Mouse (Mus musculus): Measurements from ENCODE around the gene Trip10. TPM values are rescaled to one million over a fixed set of nuclear protein-coding genes. Genes with fewer than 3 reads are reported as not detected.
"Not testable (repeated sequence)": the region's sequence is repeated elsewhere in the genome, so short reads cannot be mapped to it uniquely, and the experiment has no call there.

The Trip10 gene
- polyA plus RNA-seq, 1 experiment from 2014 or later, result 9.3 TPM

- no peaks in the 10 kb centered on the region for H3K36me3 ChIP-seq (replicated peaks; ENCODE audit: insufficient read depth, low read length)
- peak overlapping the region; percentile 90 for H3K4me2 ChIP-seq (ENCODE audit: low read depth, low read length)
- ATAC-seq, result peak; percentile 86
- peaks cover 25% of the 10 kb centered on the region for H3K4me1 ChIP-seq (ENCODE audit: insufficient read depth)
- peak overlapping the region; percentile 30; the same call in 1 of the 2 replicates for H3K27ac ChIP-seq (ENCODE audit: low read depth)
- H3K9ac ChIP-seq (replicated peaks), result peak overlapping the region; percentile 59
- no peaks in the 10 kb centered on the region for H3K27me3 ChIP-seq (ENCODE audit: insufficient read depth, low read length)
- WGBS (ENCODE audit: insufficient replicate concordance), result under 1% methylated on average over 53 of the region's 53 CpGs
- peak overlapping the region; percentile 62 for H3K4me3 ChIP-seq (ENCODE audit: low read depth, low read length)
- peak; percentile 90 for DNase-seq
- TF ChIP-seq CTCF (IDR thresholded peaks at IDR 0.05; ENCODE audit: low read depth) (no peak), EP300 (IDR thresholded peaks at IDR 0.05; ENCODE audit: low read depth) (no peak)
- no peaks in the 10 kb centered on the region for H3K9me3 ChIP-seq (ENCODE audit: low read length)
These were observed 26.1 kb downstream of the Trip10 start for GRCm38 (mm10) chr17:57275111-57275996.

- no peaks in the 10 kb centered on the region for H3K27me3 ChIP-seq (ENCODE audit: insufficient read depth, low read length)
- peaks cover 25% of the 10 kb centered on the region for H3K4me1 ChIP-seq (ENCODE audit: insufficient read depth)
- H3K4me3 ChIP-seq (ENCODE audit: low read depth, low read length), result peak overlapping the region; percentile 62
- ATAC-seq (peak; percentile 4; the same call in 1 of the 2 replicates), DNase-seq (no peak)
- peak overlapping the region; percentile 90 for H3K4me2 ChIP-seq (ENCODE audit: low read depth, low read length)
- no peak for TF ChIP-seq CTCF (IDR thresholded peaks at IDR 0.05; ENCODE audit: low read depth)
- TF ChIP-seq EP300 (IDR thresholded peaks at IDR 0.05; ENCODE audit: low read depth), result no peak
- H3K36me3 ChIP-seq (replicated peaks; ENCODE audit: insufficient read depth, low read length), result no peaks in the 10 kb centered on the region
- peak overlapping the region; percentile 59; the same call in 1 of the 2 replicates for H3K9ac ChIP-seq (replicated peaks)
- WGBS (ENCODE audit: insufficient replicate concordance), result 4% methylated on average over 13 of the region's 13 CpGs
- no peaks in the 10 kb centered on the region for H3K9me3 ChIP-seq (ENCODE audit: low read length)
- no peak overlapping the region; the same call in 1 of the 2 replicates for H3K27ac ChIP-seq (ENCODE audit: low read depth)
These were observed 26.7 kb downstream of the Trip10 start for GRCm38 (mm10) chr17:57275997-57276351.

GRCm38 (mm10) chr17:57276634-57277121 is 27.4 kb downstream of the Trip10 start:
- no peaks in the 10 kb centered on the region for H3K36me3 ChIP-seq (replicated peaks; ENCODE audit: insufficient read depth, low read length)
- peak overlapping the region; percentile 59 for H3K9ac ChIP-seq (replicated peaks)
- peak; percentile 68 for DNase-seq
- ATAC-seq, result 0 out of 2 replicates have a peak, but pooled peaks have one; percentile 28
- H3K4me2 ChIP-seq (ENCODE audit: low read depth, low read length), result peak overlapping the region; percentile 90
- H3K27ac ChIP-seq (ENCODE audit: low read depth), result peak overlapping the region; percentile 9; the same call in 1 of the 2 replicates
- TF ChIP-seq EP300 (IDR thresholded peaks at IDR 0.05; ENCODE audit: low read depth) (no peak), CTCF (IDR thresholded peaks at IDR 0.05; ENCODE audit: low read depth) (peak; percentile 92)
- no peaks in the 10 kb centered on the region for H3K9me3 ChIP-seq (ENCODE audit: low read length)
- under 1% methylated on average over 20 of the region's 20 CpGs for WGBS (ENCODE audit: insufficient replicate concordance)
- H3K4me3 ChIP-seq (ENCODE audit: low read depth, low read length), result peak overlapping the region; percentile 62
- H3K4me1 ChIP-seq (ENCODE audit: insufficient read depth), result peaks cover 27% of the 10 kb centered on the region
- no peaks in the 10 kb centered on the region for H3K27me3 ChIP-seq (ENCODE audit: insufficient read depth, low read length)

- DNase-seq, result not testable (repeated sequence)
These were observed 28.5 kb downstream of the Trip10 start for GRCm38 (mm10) chr17:57277598-57278261.

GRCm38 (mm10) chr17:57278537-57278936 is 29.3 kb downstream of the Trip10 start:
- TF ChIP-seq CTCF (IDR thresholded peaks at IDR 0.05; ENCODE audit: low read depth), result no peak
- no peak for TF ChIP-seq EP300 (IDR thresholded peaks at IDR 0.05; ENCODE audit: low read depth)
- WGBS (ENCODE audit: insufficient replicate concordance), result 42% methylated on average over 2 of the region's 2 CpGs
- H3K9me3 ChIP-seq (ENCODE audit: low read length), result no peaks in the 10 kb centered on the region
- peak overlapping the region; percentile 57; the same call in 1 of the 2 replicates for H3K4me3 ChIP-seq (ENCODE audit: low read depth, low read length)
- H3K4me1 ChIP-seq (ENCODE audit: insufficient read depth), result peaks cover 27% of the 10 kb centered on the region
- DNase-seq (no peak), ATAC-seq (no peak)
- no peaks in the 10 kb centered on the region for H3K36me3 ChIP-seq (replicated peaks; ENCODE audit: insufficient read depth, low read length)
- no peaks in the 10 kb centered on the region for H3K27me3 ChIP-seq (ENCODE audit: insufficient read depth, low read length)
- H3K9ac ChIP-seq (replicated peaks), result peak overlapping the region; percentile 67
- H3K4me2 ChIP-seq (ENCODE audit: low read depth, low read length), result peak overlapping the region; percentile 58
- H3K27ac ChIP-seq (ENCODE audit: low read depth), result peak overlapping the region; percentile 91

More at GRCm38 (mm10) chr17:57277598-57278261, 28.5 kb downstream of the Trip10 start:
- H3K27me3 ChIP-seq (ENCODE audit: insufficient read depth, low read length); ATAC-seq; H3K4me2 ChIP-seq (ENCODE audit: low read depth, low read length); H3K27ac ChIP-seq (ENCODE audit: low read depth); H3K4me3 ChIP-seq (ENCODE audit: low read depth, low read length); H3K36me3 ChIP-seq (replicated peaks; ENCODE audit: insufficient read depth, low read length); H3K9ac ChIP-seq (replicated peaks); H3K9me3 ChIP-seq (ENCODE audit: low read length): not testable (repeated sequence)
- H3K4me1 ChIP-seq (ENCODE audit: insufficient read depth), result peaks cover 27% of the 10 kb centered on the region
- WGBS (ENCODE audit: insufficient replicate concordance), result 66% methylated on average over 4 of the region's 5 CpGs
